8 mouse cellular contexts compared by ENCODE assay signal in the genomic region with DNA sequence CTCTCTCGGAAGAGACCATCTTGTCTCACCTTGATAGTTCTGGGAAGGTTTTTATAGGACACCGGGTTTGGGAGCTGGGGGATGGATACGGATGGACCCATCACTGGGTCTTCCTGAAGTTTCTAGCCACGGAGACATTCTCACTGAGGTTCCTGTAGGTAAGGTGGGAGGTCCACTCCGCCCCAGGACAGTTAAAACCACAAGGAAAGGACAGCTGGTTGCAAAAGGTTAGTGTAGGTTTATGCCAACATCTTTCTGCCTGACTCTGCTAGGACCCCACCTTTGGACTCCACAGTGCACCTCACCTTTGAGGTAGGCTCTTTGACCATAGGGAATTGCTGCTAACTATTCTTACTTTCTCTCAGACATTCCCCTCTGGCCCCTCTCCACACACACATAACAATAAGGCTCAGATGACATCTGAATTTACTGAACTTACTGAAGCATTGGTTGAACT. TPM values are rescaled to one million over a fixed set of nuclear protein-coding genes. Genes with fewer than 3 reads are reported as not detected.
DNase-seq lines count a peak whose midpoint lies in the region; ATAC-seq and TF ChIP-seq lines count a peak whose summit lies in the region.

No protein-coding gene starts in this region.

- WGBS in heart, embryonic 14.5 days: 3% methylated on average over 5 of the region's 5 CpGs
- 12% methylated on average over 5 of the region's 5 CpGs for WGBS in hindbrain, embryonic 12.5 days
- 9% methylated on average over 5 of the region's 5 CpGs for WGBS in midbrain, embryonic 11.5 days

- no peak; the same call in 1 of the 2 replicates for ATAC-seq in heart, embryonic 14.5 days (ENCODE audit: insufficient number of reproducible peaks, insufficient read depth, low FRiP score, low read depth)
- ATAC-seq in hindbrain, embryonic 12.5 days (ENCODE audit: low FRiP score): peak; percentile 18
- ATAC-seq in midbrain, embryonic 11.5 days (ENCODE audit: low FRiP score): no peak

- peak overlapping the region; percentile 84 for H3K4me2 ChIP-seq in heart, embryonic 14.5 days (ENCODE audit: low read length)
- H3K4me2 ChIP-seq in hindbrain, embryonic 12.5 days (replicated peaks): peak overlapping the region; percentile 67
- peak overlapping the region; percentile 73 for H3K4me2 ChIP-seq in midbrain, embryonic 11.5 days

- 0 out of 4 replicates have a peak overlapping the region, but pooled peaks of 1 of the 2 experiments have one; percentile 89 for H3K27ac ChIP-seq in heart, embryonic 14.5 days (replicated peaks in 1 of 2; ENCODE audit: control insufficient read depth in 1 of 2, insufficient read depth in 1 of 2, low read depth in 2 of 2, low read length in 2 of 2)
- no peak overlapping the region for H3K27ac ChIP-seq in MEL (ENCODE audit: control insufficient read depth, low read depth, low read length)
- peak overlapping the region; percentile 95 for H3K27ac ChIP-seq in hindbrain, embryonic 12.5 days
- no peak overlapping the region; the same call in 1 of the 2 replicates for H3K27ac ChIP-seq in midbrain, embryonic 11.5 days (ENCODE audit: low read depth, low read length)

- no peak for TF ChIP-seq EP300 in MEL (IDR thresholded peaks at IDR 0.05; ENCODE audit: low read depth in 1 of 2, low read length in 2 of 2)

- H3K4me1 ChIP-seq in heart, embryonic 14.5 days (ENCODE audit: control insufficient read depth in 2 of 2, insufficient read depth in 2 of 2, low read length in 2 of 2): peaks cover 0 to 12% of the 10 kb centered on the region in 2 experiments; a peak in 3 of 4 replicates
- H3K4me1 ChIP-seq in MEL (ENCODE audit: control insufficient read depth in 1 of 2, insufficient read depth in 2 of 2, low read length in 2 of 2): peaks cover 7 to 10% of the 10 kb centered on the region in 2 experiments
- H3K4me1 ChIP-seq in hindbrain, embryonic 12.5 days: peaks cover 9% of the 10 kb centered on the region
- peaks cover 3% of the 10 kb centered on the region for H3K4me1 ChIP-seq in midbrain, embryonic 11.5 days (ENCODE audit: control insufficient read depth, insufficient read depth, low read length)

- TF ChIP-seq POLR2A in MEL (IDR thresholded peaks at IDR 0.05; ENCODE audit: control insufficient read depth in 1 of 2, insufficient read depth in 1 of 2, low read depth in 1 of 2, low read length in 2 of 2, poor library complexity in 1 of 2): no peak

- peak overlapping the region; percentile 97 for H3K9ac ChIP-seq in heart, embryonic 14.5 days (ENCODE audit: low read length)
- H3K9ac ChIP-seq in MEL (ENCODE audit: control insufficient read depth, low read depth, low read length, poor library complexity, severe bottlenecking): peak overlapping the region; percentile 86
- H3K9ac ChIP-seq in hindbrain, embryonic 12.5 days: peak overlapping the region; percentile 93
- peak overlapping the region; percentile 98 for H3K9ac ChIP-seq in midbrain, embryonic 11.5 days (ENCODE audit: low read length)

- H3K79me2 ChIP-seq in MEL (ENCODE audit: control insufficient read depth, insufficient read depth, low read length, poor library complexity): peaks cover 6% of the 10 kb centered on the region

- no peak for TF ChIP-seq RAD21 in MEL (IDR thresholded peaks at IDR 0.05; ENCODE audit: low read depth, low read length)

- intact Hi-C loops in gastrocnemius, postnatal 36 days (cut with DNase I): no loop called here

- no peak for TF ChIP-seq CTCF in MEL (IDR thresholded peaks at IDR 0.05 in 2 of 3, conservative IDR thresholded peaks at IDR 0.05 in 1 of 3; ENCODE audit: control insufficient read depth in 1 of 3, insufficient read depth in 1 of 3, low read depth in 2 of 3, low read length in 3 of 3, poor library complexity in 1 of 3, severe bottlenecking in 1 of 3)

- no peak for DNase-seq in heart, postnatal 4 days
- DNase-seq in MEL (ENCODE audit: low read depth, low spot score): no peak
- DNase-seq in midbrain, embryonic 11.5 days (ENCODE audit: low spot score, missing footprints): peak; percentile 95
- no peak for DNase-seq in gastrocnemius, postnatal 36 days
- DNase-seq in cerebellum, adult 9-10 months: no peak
- DNase-seq in embryo, embryonic 9.5 days (ENCODE audit: extremely low spot score): no peak

- no peaks in the 10 kb centered on the region for H3K9me3 ChIP-seq in heart, embryonic 14.5 days (ENCODE audit: control insufficient read depth, low read length)
- H3K9me3 ChIP-seq in MEL (replicated peaks; ENCODE audit: insufficient read depth, low read length): no peaks in the 10 kb centered on the region
- no peaks in the 10 kb centered on the region for H3K9me3 ChIP-seq in hindbrain, embryonic 12.5 days (replicated peaks)
- H3K9me3 ChIP-seq in midbrain, embryonic 11.5 days (ENCODE audit: control insufficient read depth, low read length): no peaks in the 10 kb centered on the region

- no peaks in the 10 kb centered on the region for H3K36me3 ChIP-seq in heart, embryonic 14.5 days (ENCODE audit: control insufficient read depth, insufficient read depth, low read length)
- H3K36me3 ChIP-seq in MEL (ENCODE audit: control insufficient read depth in 1 of 2, insufficient read depth in 2 of 2, low read length in 2 of 2): peaks cover 0 to 14% of the 10 kb centered on the region in 2 experiments; a peak in 2 of 4 replicates
- H3K36me3 ChIP-seq in hindbrain, embryonic 12.5 days: no peaks in the 10 kb centered on the region
- no peaks in the 10 kb centered on the region for H3K36me3 ChIP-seq in midbrain, embryonic 11.5 days (ENCODE audit: control insufficient read depth, insufficient read depth, low read length)

- peak overlapping the region; percentile 87 to 98 for H3K4me3 ChIP-seq in heart, embryonic 14.5 days (ENCODE audit: control insufficient read depth in 1 of 2, insufficient read depth in 1 of 2, low read depth in 1 of 2, low read length in 2 of 2)
- peak overlapping the region; percentile 87 to 100 for H3K4me3 ChIP-seq in MEL (ENCODE audit: control insufficient read depth in 1 of 2, insufficient read depth in 1 of 2, low read depth in 2 of 2, low read length in 2 of 2)
- peak overlapping the region; percentile 89 for H3K4me3 ChIP-seq in hindbrain, embryonic 12.5 days
- H3K4me3 ChIP-seq in midbrain, embryonic 11.5 days (ENCODE audit: low read depth, low read length): peak overlapping the region; percentile 81

- no peaks in the 10 kb centered on the region for H3K27me3 ChIP-seq in heart, embryonic 14.5 days (ENCODE audit: control insufficient read depth, insufficient read depth, low read length)
- no peaks in the 10 kb centered on the region for H3K27me3 ChIP-seq in MEL (ENCODE audit: control insufficient read depth in 1 of 2, insufficient read depth in 2 of 2, low read length in 2 of 2)
- no peaks in the 10 kb centered on the region for H3K27me3 ChIP-seq in hindbrain, embryonic 12.5 days
- peaks cover 2% of the 10 kb centered on the region; the same call in 1 of the 2 replicates for H3K27me3 ChIP-seq in midbrain, embryonic 11.5 days (ENCODE audit: control insufficient read depth, insufficient read depth, low read length)

TF ChIP-seq in MEL, 35 proteins besides CTCF, POLR2A, EP300 and RAD21:
- TF ChIP-seq MYB (IDR thresholded peaks at IDR 0.05; ENCODE audit: low read depth, low read length): no peak
- TF ChIP-seq E2F4 (IDR thresholded peaks at IDR 0.05; ENCODE audit: borderline replicate concordance, low read depth, low read length): no peak
- TF ChIP-seq USF2 (IDR thresholded peaks at IDR 0.05; ENCODE audit: borderline replicate concordance in 1 of 2, insufficient read depth in 1 of 2, low read depth in 1 of 2, low read length in 2 of 2): no peak
- no peak for TF ChIP-seq JUND (IDR thresholded peaks at IDR 0.05; ENCODE audit: low read depth, low read length)
- no peak for TF ChIP-seq GABPA (IDR thresholded peaks at IDR 0.05; ENCODE audit: low read depth, low read length)
- no peak for TF ChIP-seq HCFC1 (IDR thresholded peaks at IDR 0.05; ENCODE audit: low read depth, low read length)
- TF ChIP-seq BHLHE40 (IDR thresholded peaks at IDR 0.05; ENCODE audit: borderline replicate concordance, low read depth, low read length): no peak
- no peak for TF ChIP-seq RCOR1 (IDR thresholded peaks at IDR 0.05; ENCODE audit: low read depth, low read length)
- no peak for TF ChIP-seq ETS1 (IDR thresholded peaks at IDR 0.05; ENCODE audit: low read depth, low read length)
TF ChIP-seq in MEL: peak in this region for 0.

RNA-seq across cellular contexts. Expression of a gene that starts 0.3 kb away (rescaled TPM):
- polyA plus RNA-seq in heart, embryonic 14.5 days (2014; fragmentation: Nextera tagmentation; extraction: Ambion mirVana): 14.3 and 20.2 TPM in 2 replicates
- 10 to 100 TPM; 27.8 to 30.5 TPM for total RNA-seq in heart, postnatal 4 days (2021)
- 12.1 and 17.0 TPM in 2 replicates for total RNA-seq in MEL (2012; rRNA removed)
- 10 to 100 TPM in 1 of 2 experiments, not detected in 1; 14.2 TPM for polyA plus RNA-seq in MEL (2012; ENCODE audit: insufficient read depth in 1 of 2, insufficient read length in 2 of 2, low read depth in 1 of 2, low replicate concordance in 2 of 2, missing spikeins in 1 of 2)
- polyA plus RNA-seq in hindbrain, embryonic 12.5 days (2016; fragmentation: Nextera tagmentation; extraction: Ambion mirVana): 109 and 121 TPM in 2 replicates
- polyA plus RNA-seq in midbrain, embryonic 11.5 days (2014; fragmentation: Nextera tagmentation; extraction: Ambion mirVana): 61.1 and 71.1 TPM in 2 replicates
- 1 to 10 TPM; 3.8 to 4.6 TPM for total RNA-seq in gastrocnemius, postnatal 36 days (2021)

RNA-seq across cellular contexts. Expression of a gene that starts 24.9 kb away (rescaled TPM):
- not detected in 2 replicates for polyA plus RNA-seq in heart, embryonic 14.5 days (2014; fragmentation: Nextera tagmentation; extraction: Ambion mirVana)
- not detected for total RNA-seq in heart, postnatal 4 days (2021)
- total RNA-seq in MEL (2012; rRNA removed): not detected in 2 replicates
- polyA plus RNA-seq in MEL (2012; ENCODE audit: insufficient read depth in 1 of 2, insufficient read length in 2 of 2, low read depth in 1 of 2, low replicate concordance in 2 of 2, missing spikeins in 1 of 2): not detected
- not detected in 2 replicates for polyA plus RNA-seq in hindbrain, embryonic 12.5 days (2016; fragmentation: Nextera tagmentation; extraction: Ambion mirVana)
- not detected in 2 replicates for polyA plus RNA-seq in midbrain, embryonic 11.5 days (2014; fragmentation: Nextera tagmentation; extraction: Ambion mirVana)
- total RNA-seq in gastrocnemius, postnatal 36 days (2021): not detected
